Mouse (Mus musculus) midbrain, embryonic 13.5 days (tissue): ENCODE measurements around the gene Uvrag. TPM values are rescaled to one million over a fixed set of nuclear protein-coding genes. Genes with fewer than 3 reads are reported as not detected.

Experiments used
- ATAC-seq: fragments of 200-750 bp; cut with Nextera tagmentation; 2 replicates; pipeline ENCODE4 v1.8.0; 2017; ENCODE audit warnings: mild to moderate bottlenecking, moderate TSS enrichment, moderate library complexity
- H3K27ac ChIP-seq: fragments of 300-500 bp; sonication (generic); 2 replicates; pipeline ENCODE4 v1.5.1; 2015; ENCODE audit warnings: inconsistent platforms, mild to moderate bottlenecking, moderate library complexity
- H3K27me3 ChIP-seq: fragments of 300-500 bp; sonication (generic); 2 replicates; pipeline ENCODE4 v1.6.1; 2015; ENCODE audit warnings: mild to moderate bottlenecking, inconsistent platforms
- H3K36me3 ChIP-seq: fragments of 300-500 bp; sonication (generic); 2 replicates; pipeline ENCODE4 v1.6.1; 2015; ENCODE audit warnings: mild to moderate bottlenecking, inconsistent platforms
- H3K4me1 ChIP-seq: fragments of 300-500 bp; sonication (generic); replicated peaks from 2 replicates; pipeline ENCODE4 v1.6.1; 2015; ENCODE audit warnings: inconsistent platforms
- H3K4me2 ChIP-seq: fragments of 300-500 bp; sonication (generic); replicated peaks from 2 replicates; pipeline ENCODE4 v1.6.1; 2015; ENCODE audit warnings: moderate library complexity, mild to moderate bottlenecking, inconsistent platforms
- H3K4me3 ChIP-seq: fragments of 300-500 bp; sonication (generic); replicated peaks from 2 replicates; pipeline ENCODE4 v1.5.1; 2015; ENCODE audit warnings: mild to moderate bottlenecking, inconsistent platforms
- H3K9ac ChIP-seq: fragments of 300-500 bp; sonication (generic); replicated peaks from 2 replicates; pipeline ENCODE4 v1.6.1; 2015; ENCODE audit warnings: mild to moderate bottlenecking, inconsistent platforms
- H3K9me3 ChIP-seq: fragments of 300-500 bp; sonication (generic); 2 replicates; pipeline ENCODE4 v1.6.1; 2016; ENCODE audit warnings: mild to moderate bottlenecking, inconsistent platforms
- WGBS: fragments of 180-500 bp; shearing (Covaris S2); methylation state at CpG from one replicate; pipeline ENCODE4 v1.1.7; 2015; 5-methylcytosine and 5-hydroxymethylcytosine counted together
- polyA plus RNA-seq: library from polyadenylated mRNA; unstranded; fragments of >200 nt; fragmentation: Nextera tagmentation; extraction: Ambion mirVana; gene quantifications from 2 replicates; pipeline ENCODE4 v1.2.1, GENCODE M21; 2015

Uvrag gene
- polyA plus RNA-seq, 1 experiment from 2014 or later = 13.1 TPM

- no peak overlapping the region for H3K27ac ChIP-seq
- H3K9ac ChIP-seq = no peak overlapping the region
- no peak overlapping the region for H3K4me2 ChIP-seq
- H3K27me3 ChIP-seq = no peaks in the 10 kb centered on the region
- WGBS = 89% methylated on average over 6 of the region's 6 CpGs
- no peaks in the 10 kb centered on the region for H3K36me3 ChIP-seq
- no peak overlapping the region for H3K4me3 ChIP-seq
- H3K4me1 ChIP-seq = peaks cover 13% of the 10 kb centered on the region
- no peaks in the 10 kb centered on the region for H3K9me3 ChIP-seq
- no peak for ATAC-seq
These were observed 95.4 kb downstream of the Uvrag start for GRCm38 (mm10) chr7:99045525-99045924.

GRCm38 (mm10) chr7:99043923-99044322 lies 97.0 kb downstream of the Uvrag start:
- WGBS = 90% methylated on average over 7 of the region's 7 CpGs
- H3K27ac ChIP-seq = no peak overlapping the region
- H3K4me3 ChIP-seq = no peak overlapping the region
- ATAC-seq = no peak
- peaks cover 10% of the 10 kb centered on the region for H3K4me1 ChIP-seq
- no peaks in the 10 kb centered on the region for H3K9me3 ChIP-seq
- no peak overlapping the region for H3K4me2 ChIP-seq
- no peak overlapping the region for H3K9ac ChIP-seq
- H3K27me3 ChIP-seq = no peaks in the 10 kb centered on the region
- no peaks in the 10 kb centered on the region for H3K36me3 ChIP-seq

- no peak for ATAC-seq
- Histone ChIP-seq H3K36me3 (no peaks in the 10 kb centered on the region), H3K4me2 (no peak overlapping the region), H3K27me3 (no peaks in the 10 kb centered on the region), H3K9ac (no peak overlapping the region), H3K9me3 (no peaks in the 10 kb centered on the region), H3K4me1 (peaks cover 10% of the 10 kb centered on the region), H3K4me3 (no peak overlapping the region), H3K27ac (no peak overlapping the region)
- 97% methylated on average over 3 of the region's 3 CpGs for WGBS
These were observed 97.6 kb downstream of the Uvrag start for GRCm38 (mm10) chr7:99043322-99043721.

GRCm38 (mm10) chr7:99041818-99042217 lies 99.1 kb downstream of the Uvrag start:
- no peak for ATAC-seq

GRCm38 (mm10) chr7:99039912-99040311 lies 101.0 kb downstream of the Uvrag start:
- H3K4me3 ChIP-seq = no peak overlapping the region
- H3K27ac ChIP-seq = no peak overlapping the region
- H3K9ac ChIP-seq = no peak overlapping the region
- H3K36me3 ChIP-seq = no peaks in the 10 kb centered on the region
- WGBS = 91% methylated on average over 8 of the region's 8 CpGs
- H3K4me2 ChIP-seq = no peak overlapping the region
- H3K27me3 ChIP-seq = no peaks in the 10 kb centered on the region
- no peaks in the 10 kb centered on the region for H3K4me1 ChIP-seq
- no peak for ATAC-seq
- 0 out of 2 replicates have a peak, but pooled peaks cover 3% of the 10 kb centered on the region for H3K9me3 ChIP-seq

More at GRCm38 (mm10) chr7:99041818-99042217, 99.1 kb downstream of the Uvrag start:
- 0 out of 2 replicates have a peak, but pooled peaks cover 3% of the 10 kb centered on the region for H3K9me3 ChIP-seq
- H3K4me3 ChIP-seq = no peak overlapping the region
- H3K4me1 ChIP-seq = peaks cover 9% of the 10 kb centered on the region
- H3K9ac ChIP-seq = no peak overlapping the region
- no peak overlapping the region for H3K27ac ChIP-seq
- H3K4me2 ChIP-seq = no peak overlapping the region
- H3K36me3 ChIP-seq = no peaks in the 10 kb centered on the region
- 88% methylated on average over 9 of the region's 9 CpGs for WGBS
- H3K27me3 ChIP-seq = no peaks in the 10 kb centered on the region

GRCm38 (mm10) chr7:99036284-99036683 lies 104.7 kb downstream of the Uvrag start:
- Histone ChIP-seq H3K9me3 (0 out of 2 replicates have a peak, but pooled peaks cover 3% of the 10 kb centered on the region), H3K9ac (no peak overlapping the region), H3K27me3 (no peaks in the 10 kb centered on the region), H3K4me3 (no peak overlapping the region), H3K36me3 (no peaks in the 10 kb centered on the region), H3K27ac (no peak overlapping the region), H3K4me1 (no peaks in the 10 kb centered on the region), H3K4me2 (no peak overlapping the region)
- WGBS = 91% methylated on average over 8 of the region's 8 CpGs
- ATAC-seq = no peak

- 95% methylated on average over 2 of the region's 2 CpGs for WGBS
These were observed 106.0 kb downstream of the Uvrag start for GRCm38 (mm10) chr7:99034909-99035308.

GRCm38 (mm10) chr7:99033838-99034237 lies 107.1 kb downstream of the Uvrag start:
- no peak overlapping the region for H3K4me2 ChIP-seq
- ATAC-seq = no peak
- H3K36me3 ChIP-seq = no peaks in the 10 kb centered on the region
- no peaks in the 10 kb centered on the region for H3K27me3 ChIP-seq
- H3K27ac ChIP-seq = no peak overlapping the region
- no peak overlapping the region for H3K4me3 ChIP-seq
- 0 out of 2 replicates have a peak, but pooled peaks cover 3% of the 10 kb centered on the region for H3K9me3 ChIP-seq
- no peak overlapping the region for H3K9ac ChIP-seq
- no peaks in the 10 kb centered on the region for H3K4me1 ChIP-seq
- WGBS = 90% methylated on average over 5 of the region's 5 CpGs

More at GRCm38 (mm10) chr7:99034909-99035308, 106.0 kb downstream of the Uvrag start:
- H3K36me3 ChIP-seq = no peaks in the 10 kb centered on the region
- H3K9ac ChIP-seq = no peak overlapping the region
- H3K4me2 ChIP-seq = no peak overlapping the region
- no peak overlapping the region for H3K27ac ChIP-seq
- H3K9me3 ChIP-seq = 0 out of 2 replicates have a peak, but pooled peaks cover 3% of the 10 kb centered on the region
- no peaks in the 10 kb centered on the region for H3K27me3 ChIP-seq
- no peaks in the 10 kb centered on the region for H3K4me1 ChIP-seq
- no peak for ATAC-seq
- H3K4me3 ChIP-seq = no peak overlapping the region

- Histone ChIP-seq H3K9ac (no peak overlapping the region), H3K4me1 (no peaks in the 10 kb centered on the region), H3K4me2 (no peak overlapping the region), H3K4me3 (no peak overlapping the region), H3K27ac (no peak overlapping the region), H3K9me3 (0 out of 2 replicates have a peak, but pooled peaks cover 3% of the 10 kb centered on the region), H3K27me3 (no peaks in the 10 kb centered on the region), H3K36me3 (no peaks in the 10 kb centered on the region)
- ATAC-seq = no peak
- 97% methylated on average over 3 of the region's 3 CpGs for WGBS
These were observed 107.6 kb downstream of the Uvrag start for GRCm38 (mm10) chr7:99033314-99033713.

- H3K4me3 ChIP-seq = no peak overlapping the region
- H3K4me2 ChIP-seq = no peak overlapping the region
- no peaks in the 10 kb centered on the region for H3K9me3 ChIP-seq
- no peak overlapping the region for H3K9ac ChIP-seq
- no peaks in the 10 kb centered on the region for H3K27me3 ChIP-seq
- no peak overlapping the region for H3K27ac ChIP-seq
- no peak for ATAC-seq
- H3K4me1 ChIP-seq = no peaks in the 10 kb centered on the region
- 92% methylated on average over 8 of the region's 8 CpGs for WGBS
- no peaks in the 10 kb centered on the region for H3K36me3 ChIP-seq
These were observed 108.9 kb downstream of the Uvrag start for GRCm38 (mm10) chr7:99032051-99032450.

GRCm38 (mm10) chr7:99028108-99028507 lies 112.8 kb downstream of the Uvrag start:
- ATAC-seq = no peak
- 86% methylated on average over 7 of the region's 7 CpGs for WGBS
- Histone ChIP-seq H3K4me3 (no peak overlapping the region), H3K27me3 (no peaks in the 10 kb centered on the region), H3K9me3 (no peaks in the 10 kb centered on the region), H3K4me2 (no peak overlapping the region), H3K36me3 (no peaks in the 10 kb centered on the region), H3K9ac (no peak overlapping the region), H3K4me1 (no peaks in the 10 kb centered on the region), H3K27ac (no peak overlapping the region)

- no peaks in the 10 kb centered on the region for H3K27me3 ChIP-seq
- no peak overlapping the region for H3K4me3 ChIP-seq
- H3K9ac ChIP-seq = no peak overlapping the region
- H3K36me3 ChIP-seq = no peaks in the 10 kb centered on the region
- no peak overlapping the region for H3K27ac ChIP-seq
- no peaks in the 10 kb centered on the region for H3K9me3 ChIP-seq
- WGBS = 84% methylated on average over 5 of the region's 5 CpGs
- no peak overlapping the region for H3K4me2 ChIP-seq
- ATAC-seq = no peak
- H3K4me1 ChIP-seq = no peaks in the 10 kb centered on the region
These were observed 113.8 kb downstream of the Uvrag start for GRCm38 (mm10) chr7:99027185-99027584.

- Histone ChIP-seq H3K4me3 (no peak overlapping the region), H3K4me2 (no peak overlapping the region), H3K4me1 (no peaks in the 10 kb centered on the region), H3K36me3 (no peaks in the 10 kb centered on the region), H3K9ac (no peak overlapping the region), H3K9me3 (no peaks in the 10 kb centered on the region), H3K27me3 (no peaks in the 10 kb centered on the region), H3K27ac (no peak overlapping the region)
- 91% methylated on average over 10 of the region's 10 CpGs for WGBS
- ATAC-seq = no peak
These were observed 115.0 kb downstream of the Uvrag start for GRCm38 (mm10) chr7:99025989-99026388.
